Mouse (Mus musculus) T-helper 1 cell (primary cell): ENCODE measurements at regions not wholly inside any gene's neighbourhood (a gene's known extent, or its start where the extent isn't known, plus 50 kb on each side); places are given as distances from the start of the nearest gene placed in this dataset.

ENCODE experiments used
- in situ Hi-C: fragments of 300-600 bp; cut with MboI, MseI; formaldehyde crosslinking; loops from one replicate; pipeline ENCODE4 v1.15.1; 2025; ENCODE audit warnings: high pct_unique_total_duplicates

DNA sequence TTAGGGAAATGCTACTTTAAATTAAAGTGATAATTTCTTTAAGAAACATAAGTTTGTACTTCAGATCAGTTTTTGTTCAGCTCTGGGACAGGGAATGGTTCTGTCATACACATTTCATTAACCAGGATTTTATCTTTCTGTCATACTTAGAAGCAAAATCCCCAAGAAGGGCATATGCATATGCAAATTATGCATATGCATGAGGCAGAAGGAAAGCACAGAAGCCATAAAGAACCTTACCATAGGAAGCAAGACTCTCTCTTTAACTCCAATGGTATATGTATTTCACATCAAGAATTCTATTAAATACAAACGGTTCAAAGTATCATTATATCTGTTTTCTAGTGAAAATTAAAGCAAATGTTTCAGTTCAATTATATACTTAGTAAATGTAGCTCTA is 381.5 kb downstream of the Kcnj3 start:
- in situ Hi-C loops: loop anchor here (25.0 kb wide), 1 partner anchor 620 kb away; no protein-coding TSS in a partner anchor

DNA sequence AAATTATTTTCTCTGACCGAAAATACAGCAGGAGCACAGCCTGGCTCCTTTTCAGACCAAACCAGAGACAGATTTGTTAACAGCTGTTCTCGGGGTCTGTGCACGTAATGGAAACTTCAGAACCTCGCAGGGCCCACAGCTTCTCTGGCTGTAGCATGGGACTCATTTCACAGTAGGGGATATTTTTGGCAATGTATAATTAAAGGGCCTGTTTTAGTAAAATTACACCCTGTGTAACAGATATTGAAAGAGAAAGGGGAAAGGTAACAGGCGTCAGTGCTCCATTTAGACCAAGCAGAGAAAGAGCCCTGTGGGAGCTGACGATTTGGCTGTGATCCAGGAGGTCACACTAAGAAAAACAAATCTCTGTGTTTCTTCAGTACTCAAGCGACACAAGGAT is 382.4 kb downstream of the Kcnj3 start:
- in situ Hi-C loops: loop anchor here (25.0 kb wide), 1 partner anchor 619 kb away; no protein-coding TSS in a partner anchor

DNA sequence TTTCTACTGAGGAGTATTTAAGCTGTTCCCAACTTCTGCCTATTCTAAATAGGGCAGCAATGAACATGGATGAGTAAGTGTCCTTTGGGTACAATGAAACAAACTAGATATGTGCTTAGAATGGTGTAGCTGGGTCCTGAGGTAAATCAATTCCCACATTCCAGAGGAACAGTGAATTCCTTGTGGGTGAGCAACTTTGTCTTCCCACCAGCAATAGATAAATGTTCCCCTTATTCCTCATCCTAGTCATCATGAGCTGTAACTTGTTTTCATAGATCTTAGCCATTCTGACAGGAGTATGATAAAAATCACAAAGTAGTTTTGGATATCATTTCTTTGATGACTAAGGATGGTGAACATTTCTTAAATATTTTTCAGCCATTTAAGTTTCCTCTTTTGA is 387.0 kb downstream of the Kcnj3 start:
- in situ Hi-C loops: loop anchor here (25.0 kb wide), 1 partner anchor 615 kb away; no protein-coding TSS in a partner anchor

DNA sequence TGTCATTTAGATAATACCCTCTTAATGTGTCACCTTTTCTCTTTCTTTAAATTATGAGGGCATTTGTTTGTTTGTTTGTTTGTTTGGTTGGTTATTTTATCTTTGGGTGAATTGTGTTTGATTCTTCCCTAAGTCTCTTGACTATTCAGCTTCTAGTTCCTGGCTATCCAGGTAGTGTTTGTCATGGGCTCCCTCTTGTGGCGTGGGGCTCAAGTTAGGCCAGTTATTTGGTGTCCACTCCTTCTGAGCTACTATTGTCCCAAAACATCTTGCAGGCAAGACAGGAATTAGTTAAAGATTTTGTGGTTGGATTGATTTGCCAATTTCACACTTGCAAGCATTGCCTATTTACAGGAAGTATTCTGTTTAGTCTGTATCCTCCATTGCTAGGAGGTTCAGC is 405.8 kb downstream of the Kcnj3 start:
- in situ Hi-C loops: loop anchor here (5.0 kb wide), 1 partner anchor 96 kb away; no protein-coding TSS in a partner anchor

DNA sequence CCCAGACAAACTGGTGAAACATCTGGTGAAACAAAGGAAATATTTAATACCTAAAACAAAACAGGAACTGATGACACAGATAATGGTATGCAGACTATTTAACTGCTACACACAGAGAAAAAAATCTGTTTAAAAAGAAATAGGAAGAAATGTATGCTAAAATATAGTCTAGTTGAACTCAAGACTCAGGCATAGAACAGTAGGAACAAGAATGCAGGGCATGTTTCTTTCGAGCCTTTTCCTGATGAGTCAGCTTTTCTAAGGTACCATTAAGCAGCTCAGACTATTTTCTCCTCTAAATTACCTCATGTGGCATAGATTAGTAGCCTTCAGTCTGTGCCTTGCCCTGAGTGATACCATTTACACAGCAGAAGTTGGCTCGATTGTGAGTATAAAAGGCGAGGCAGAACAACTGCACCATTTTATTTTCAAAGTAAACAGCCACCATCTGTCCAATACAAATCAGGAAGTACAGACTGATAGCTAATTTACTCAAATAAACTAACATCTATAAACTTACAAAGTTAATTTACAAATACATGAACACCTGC is 411.1 kb downstream of the Kcnj3 start:
- in situ Hi-C loops: no loop called here

DNA sequence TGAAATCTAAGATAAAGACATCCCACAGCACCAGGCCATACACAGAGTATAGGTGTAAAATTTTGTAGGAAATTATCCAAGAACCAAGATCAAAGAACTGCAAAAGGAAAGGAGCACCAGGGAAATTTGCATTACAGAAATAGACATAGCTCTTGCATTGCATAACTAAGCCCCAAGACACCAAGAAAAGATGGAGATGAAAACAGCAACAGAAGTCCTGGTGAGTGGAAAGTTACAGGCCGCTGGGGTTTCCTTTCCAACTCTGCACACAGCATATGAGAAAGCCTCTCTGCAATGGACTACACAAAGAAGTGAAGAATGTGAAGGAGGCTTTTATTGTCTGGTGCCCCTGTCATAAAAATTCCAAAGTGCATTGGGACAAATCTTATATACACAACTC is 426.7 kb downstream of the Kcnj3 start:
- in situ Hi-C loops: no loop called here

DNA sequence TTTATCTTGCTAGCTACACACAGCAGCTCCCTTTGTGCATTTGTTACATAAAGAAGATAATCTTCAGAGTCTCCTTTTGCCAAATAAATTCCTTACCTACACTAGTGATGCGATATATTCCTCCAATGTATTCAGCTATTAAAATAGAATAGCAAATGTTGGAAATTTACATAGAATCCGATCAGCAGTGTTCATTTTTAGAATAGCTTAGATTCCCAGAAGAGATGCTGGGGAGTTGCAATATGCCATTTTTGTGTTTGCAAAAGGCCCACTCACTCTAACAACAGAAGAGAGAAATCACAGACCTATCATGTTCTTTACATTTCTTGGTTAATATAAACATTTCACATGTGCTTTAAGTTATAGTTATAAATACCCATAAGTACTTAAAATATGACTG is 454.2 kb downstream of the Kcnj3 start:
- in situ Hi-C loops: no loop called here

DNA sequence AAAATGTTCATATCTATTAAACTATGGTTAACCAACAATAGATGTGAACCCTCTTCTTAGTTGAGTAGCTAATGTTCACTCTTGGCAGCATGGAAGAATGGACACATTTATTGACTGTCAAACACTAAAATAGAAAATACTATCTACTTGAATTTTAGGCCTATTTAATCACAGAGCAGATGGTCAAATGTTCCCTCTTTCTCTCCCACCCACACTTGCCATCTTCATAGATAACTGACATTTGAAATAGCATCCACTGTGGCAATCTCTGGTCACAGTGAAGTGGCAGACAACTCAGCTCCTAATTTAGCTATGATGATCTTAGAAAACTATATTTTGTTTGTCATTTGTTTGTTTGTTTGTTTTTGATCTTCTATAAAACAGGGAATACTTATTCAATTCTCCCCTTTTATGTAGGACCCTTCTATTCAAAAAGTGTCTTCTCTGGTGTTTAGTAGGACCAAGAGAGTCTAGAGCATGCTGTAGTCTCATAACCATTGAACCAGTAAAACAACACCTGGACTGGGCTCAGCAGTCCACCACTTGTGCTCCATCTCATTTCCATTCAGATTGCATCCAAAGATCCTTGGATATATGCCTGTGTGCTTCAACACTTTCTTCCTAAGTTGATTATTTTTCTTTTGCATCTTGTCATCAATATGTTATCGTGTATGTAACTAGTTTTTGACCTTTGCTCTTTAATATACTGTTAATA is 457.2 kb downstream of the Kcnj3 start:
- in situ Hi-C loops: no loop called here

DNA sequence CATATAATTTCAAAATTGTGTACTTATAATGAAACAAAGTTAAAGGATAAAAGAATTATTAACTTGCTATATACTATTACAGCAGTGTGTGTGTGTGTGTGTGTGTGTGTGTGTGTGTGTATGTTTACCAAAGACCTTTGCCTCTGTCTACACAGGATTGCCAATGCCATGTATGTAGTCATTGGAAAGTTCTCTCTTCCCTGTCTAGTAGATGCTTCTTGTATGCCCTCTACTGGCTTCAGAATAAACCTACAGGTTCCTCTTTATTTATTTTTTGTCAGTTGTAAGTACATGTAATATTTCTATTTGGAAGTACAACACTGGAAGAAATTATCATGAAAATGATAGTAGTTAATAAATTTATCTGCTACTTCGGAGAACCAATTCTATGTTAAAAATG is 484.5 kb downstream of the Kcnj3 start:
- in situ Hi-C loops: no loop called here
